Mouse (Mus musculus) heart, postnatal 0 days (tissue): ENCODE results near the gene Dpm3. TPM values are rescaled to one million over a fixed set of nuclear protein-coding genes. Genes with fewer than 3 reads are reported as not detected.

Experiments
- ATAC-seq: fragments of 200-750 bp; cut with Nextera tagmentation; 2 replicates; pipeline ENCODE4 v1.8.0; 2017; ENCODE audit warnings: low read depth, moderate number of reproducible peaks, moderate library complexity; ENCODE audit not compliant: insufficient read depth
- DNase-seq: peaks from one replicate; pipeline ENCODE4 v3.0.0-alpha.2; 2016; ENCODE audit warnings: low spot score
- H3K27ac ChIP-seq: fragments of 300-500 bp; sonication (generic); 2 replicates; pipeline ENCODE4 v1.5.1; 2014; ENCODE audit warnings: low read depth, mild to moderate bottlenecking
- H3K27me3 ChIP-seq: fragments of 300-500 bp; sonication (generic); 2 replicates; pipeline ENCODE4 v1.6.1; 2014; ENCODE audit warnings: low read length, mixed read lengths; ENCODE audit not compliant: control insufficient read depth, insufficient read depth
- H3K36me3 ChIP-seq: fragments of 300-500 bp; sonication (generic); replicated peaks from 2 replicates; pipeline ENCODE4 v1.6.1; 2014; ENCODE audit warnings: low read length, mixed read lengths; ENCODE audit not compliant: control insufficient read depth, insufficient read depth
- H3K4me1 ChIP-seq: fragments of 300-500 bp; sonication (generic); 2 replicates; pipeline ENCODE4 v1.6.1; 2014; ENCODE audit warnings: antibody characterized with exemption; ENCODE audit not compliant: control insufficient read depth, insufficient read depth
- H3K4me2 ChIP-seq: fragments of 300-500 bp; sonication (generic); 2 replicates; pipeline ENCODE4 v1.6.1; 2014; ENCODE audit warnings: low read depth, mild to moderate bottlenecking, low read length, moderate library complexity
- H3K4me3 ChIP-seq: fragments of 300-500 bp; sonication (generic); 2 replicates; pipeline ENCODE4 v1.5.1; 2014; ENCODE audit warnings: low read depth, low read length
- H3K9ac ChIP-seq: fragments of 300-500 bp; sonication (generic); replicated peaks from 2 replicates; pipeline ENCODE4 v1.6.1; 2014; ENCODE audit warnings: low read depth, low read length, mixed read lengths
- H3K9me3 ChIP-seq: fragments of 300-500 bp; sonication (generic); replicated peaks from 2 replicates; pipeline ENCODE4 v1.6.1; 2016; ENCODE audit warnings: low read length; ENCODE audit not compliant: control insufficient read depth
- CTCF ChIP-seq: IDR thresholded peaks from 2 replicates; pipeline ENCODE4 v1.5.1; 2016; ENCODE audit warnings: antibody characterized with exemption, control low read depth, low read depth
- EP300 ChIP-seq: IDR thresholded peaks from 2 replicates; pipeline ENCODE4 v1.6.1; 2016; ENCODE audit warnings: antibody characterized with exemption, low read depth
- WGBS: fragments of 180-500 bp; shearing (Covaris S2); extraction: QIAGEN DNeasy Blood & Tissue Kit; methylation state at CpG from one replicate; pipeline ENCODE4 v1.1.7; 2014; 5-methylcytosine and 5-hydroxymethylcytosine counted together
- polyA plus RNA-seq: library from polyadenylated mRNA; unstranded; fragments of >200 nt; fragmentation: Nextera tagmentation; extraction: Ambion mirVana; gene quantifications from 2 replicates; pipeline ENCODE4 v1.2.1, GENCODE M21; 2015
- total RNA-seq: library from RNA; depleted of rRNA; stranded (reverse); fragments of >200 nt; gene quantifications from 2 replicates; pipeline ENCODE4 v1.2.3, GENCODE M21; 2014; ENCODE audit warnings: low replicate concordance

Dpm3 gene
- total and polyA plus RNA-seq, 2 experiments from 2014 or later = 80.3 to 450 TPM

GRCm38 (mm10) chr3:89231345-89231744 is 27.8 kb upstream of the Dpm3 start:
- WGBS = 47% methylated on average over 7 of the region's 7 CpGs
- H3K9me3 ChIP-seq = no peaks in the 10 kb centered on the region
- no peak overlapping the region for H3K27ac ChIP-seq
- ATAC-seq = no peak
- no peak overlapping the region for H3K9ac ChIP-seq
- H3K36me3 ChIP-seq = no peaks in the 10 kb centered on the region
- H3K4me3 ChIP-seq = no peak overlapping the region
- DNase-seq = no peak
- peaks cover 23% of the 10 kb centered on the region for H3K4me1 ChIP-seq
- no peak for TF ChIP-seq CTCF
- TF ChIP-seq EP300 = no peak
- peaks cover 11% of the 10 kb centered on the region; the same call in 1 of the 2 replicates for H3K27me3 ChIP-seq
- no peak overlapping the region for H3K4me2 ChIP-seq

GRCm38 (mm10) chr3:89231772-89232275 is 27.3 kb upstream of the Dpm3 start:
- TF ChIP-seq CTCF (no peak), EP300 (no peak)
- H3K4me2 ChIP-seq = no peak overlapping the region
- WGBS = 68% methylated on average over 16 of the region's 16 CpGs

GRCm38 (mm10) chr3:89232614-89233013 is 26.5 kb upstream of the Dpm3 start:
- H3K27ac ChIP-seq = no peak overlapping the region
- H3K9me3 ChIP-seq = no peaks in the 10 kb centered on the region
- no peak for ATAC-seq
- H3K4me3 ChIP-seq = no peak overlapping the region
- H3K4me1 ChIP-seq = peaks cover 17% of the 10 kb centered on the region
- DNase-seq = no peak
- no peaks in the 10 kb centered on the region for H3K36me3 ChIP-seq
- no peak overlapping the region for H3K9ac ChIP-seq
- no peak for TF ChIP-seq CTCF
- H3K27me3 ChIP-seq = 0 out of 2 replicates have a peak, but pooled peaks cover 5% of the 10 kb centered on the region
- no peak overlapping the region for H3K4me2 ChIP-seq
- 74% methylated on average over 6 of the region's 6 CpGs for WGBS

More at GRCm38 (mm10) chr3:89231772-89232275, 27.3 kb upstream of the Dpm3 start:
- no peak overlapping the region for H3K4me3 ChIP-seq
- 0 out of 2 replicates have a peak, but pooled peaks cover 9% of the 10 kb centered on the region for H3K27me3 ChIP-seq
- no peaks in the 10 kb centered on the region for H3K36me3 ChIP-seq
- no peak overlapping the region for H3K27ac ChIP-seq
- DNase-seq = no peak
- H3K9ac ChIP-seq = no peak overlapping the region
- ATAC-seq = no peak
- peaks cover 21% of the 10 kb centered on the region for H3K4me1 ChIP-seq
- H3K9me3 ChIP-seq = no peaks in the 10 kb centered on the region

- Histone ChIP-seq H3K4me2 (no peak overlapping the region), H3K4me3 (no peak overlapping the region), H3K36me3 (no peaks in the 10 kb centered on the region), H3K27ac (peak overlapping the region; percentile 31; the same call in 1 of the 2 replicates), H3K9ac (no peak overlapping the region), H3K9me3 (no peaks in the 10 kb centered on the region), H3K27me3 (0 out of 2 replicates have a peak, but pooled peaks cover 5% of the 10 kb centered on the region), H3K4me1 (peaks cover 12% of the 10 kb centered on the region)
- ATAC-seq (peak; percentile 65), DNase-seq (no peak)
- no peak for TF ChIP-seq CTCF
- WGBS = 36% methylated on average over 14 of the region's 14 CpGs
These were observed 25.5 kb upstream of the Dpm3 start for GRCm38 (mm10) chr3:89233562-89234110.

- no peak for TF ChIP-seq CTCF
- no peak for TF ChIP-seq EP300
- H3K27me3 ChIP-seq = no peaks in the 10 kb centered on the region
- no peak overlapping the region for H3K27ac ChIP-seq
- DNase-seq (no peak), ATAC-seq (no peak)
- no peak overlapping the region for H3K4me3 ChIP-seq
- H3K4me1 ChIP-seq = peaks cover 12% of the 10 kb centered on the region
- no peaks in the 10 kb centered on the region for H3K9me3 ChIP-seq
- no peak overlapping the region for H3K9ac ChIP-seq
- WGBS = 78% methylated on average over 10 of the region's 10 CpGs
- no peak overlapping the region for H3K4me2 ChIP-seq
- H3K36me3 ChIP-seq = no peaks in the 10 kb centered on the region
These were observed 22.6 kb upstream of the Dpm3 start for GRCm38 (mm10) chr3:89236516-89236915.

- no peak overlapping the region for H3K4me3 ChIP-seq
- TF ChIP-seq EP300 (no peak), CTCF (no peak)
- H3K9ac ChIP-seq = no peak overlapping the region
- peaks cover 12% of the 10 kb centered on the region for H3K4me1 ChIP-seq
- DNase-seq = no peak
- WGBS = 88% methylated on average over 21 of the region's 21 CpGs
- no peaks in the 10 kb centered on the region for H3K9me3 ChIP-seq
- no peak overlapping the region for H3K4me2 ChIP-seq
- H3K27me3 ChIP-seq = no peaks in the 10 kb centered on the region
- no peak overlapping the region for H3K27ac ChIP-seq
- H3K36me3 ChIP-seq = no peaks in the 10 kb centered on the region
- no peak for ATAC-seq
These were observed 21.5 kb upstream of the Dpm3 start for GRCm38 (mm10) chr3:89237682-89238081.
